Mouse (Mus musculus): ENCODE data around the gene Smad1.
A peak's percentile ranks its signal among the peaks of the same experiment; 100 is the strongest.

Smad1 gene

GRCm38 (mm10) chr8:79294610-79295275, 104.6 kb downstream of the Smad1 start, which contains the start of gene Mmaa:
TSS of gene Mmaa (minus strand) at chr8:79294937.
- peak; percentile 93 for DNase-seq (ENCODE audit: low spot score)

GRCm38 (mm10) chr8:79293841-79294240, 105.5 kb downstream of the Smad1 start:
- no peak for DNase-seq (ENCODE audit: low spot score)

GRCm38 (mm10) chr8:79292712-79293264, 106.5 kb downstream of the Smad1 start:
- no peak for DNase-seq (ENCODE audit: low spot score)

GRCm38 (mm10) chr8:79289592-79289991, 109.7 kb downstream of the Smad1 start:
- no peak for DNase-seq (ENCODE audit: low spot score)

GRCm38 (mm10) chr8:79288681-79289080, 110.6 kb downstream of the Smad1 start:
- no peak for DNase-seq (ENCODE audit: low spot score)
